Mouse (Mus musculus) forebrain, embryonic 15.5 days (tissue): ENCODE data around the gene Vipas39. TPM values are rescaled to one million over a fixed set of nuclear protein-coding genes. Genes with fewer than 3 reads are reported as not detected.

Experiments used
- ATAC-seq: fragments of 200-750 bp; cut with Nextera tagmentation; replicated peaks from 2 replicates; pipeline ENCODE4 v1.8.0; 2017; ENCODE audit warnings: mild to moderate bottlenecking, moderate TSS enrichment, moderate library complexity
- H3K27ac ChIP-seq: fragments of 300-500 bp; sonication (generic); replicated peaks from 2 replicates; pipeline ENCODE4 v1.5.1; 2015; ENCODE audit warnings: mild to moderate bottlenecking, inconsistent platforms
- H3K27me3 ChIP-seq: fragments of 300-500 bp; sonication (generic); 2 replicates; pipeline ENCODE4 v1.6.1; 2015; ENCODE audit warnings: inconsistent platforms
- H3K36me3 ChIP-seq: fragments of 300-500 bp; sonication (generic); 2 replicates; pipeline ENCODE4 v1.6.1; 2015; ENCODE audit warnings: mild to moderate bottlenecking, inconsistent platforms
- H3K4me1 ChIP-seq: fragments of 300-500 bp; sonication (generic); 2 replicates; pipeline ENCODE4 v1.6.1; 2015; ENCODE audit warnings: inconsistent platforms
- H3K4me2 ChIP-seq: fragments of 300-500 bp; sonication (generic); replicated peaks from 2 replicates; pipeline ENCODE4 v1.6.1; 2015; ENCODE audit warnings: mild to moderate bottlenecking, inconsistent platforms
- H3K4me3 ChIP-seq: fragments of 300-500 bp; sonication (generic); 2 replicates; pipeline ENCODE4 v1.5.1; 2015; ENCODE audit warnings: mild to moderate bottlenecking, inconsistent platforms
- H3K9ac ChIP-seq: fragments of 300-500 bp; sonication (generic); replicated peaks from 2 replicates; pipeline ENCODE4 v1.6.1; 2015; ENCODE audit warnings: mild to moderate bottlenecking, inconsistent platforms
- H3K9me3 ChIP-seq: fragments of 300-500 bp; sonication (generic); 2 replicates; pipeline ENCODE4 v1.6.1; 2016; ENCODE audit warnings: inconsistent platforms
- WGBS: fragments of 180-500 bp; shearing (Covaris S2); methylation state at CpG from one replicate; pipeline ENCODE4 v1.1.7; 2015; ENCODE audit warnings: mixed read lengths; 5-methylcytosine and 5-hydroxymethylcytosine counted together
- polyA plus RNA-seq: library from polyadenylated mRNA; unstranded; fragments of >200 nt; fragmentation: Nextera tagmentation; extraction: Ambion mirVana; gene quantifications from 2 replicates; pipeline ENCODE4 v1.2.1, GENCODE M21; 2015

Gene Vipas39
- polyA plus RNA-seq, 1 experiment from 2014 or later, result 72.3 TPM

GRCm38 (mm10) chr12:87260562-87260961 lies 5.5 kb downstream of the Vipas39 start:
- H3K27ac ChIP-seq, result no peak overlapping the region
- 97% methylated on average over 8 of the region's 8 CpGs for WGBS
- peaks cover 15% of the 10 kb centered on the region for H3K4me1 ChIP-seq
- H3K9me3 ChIP-seq, result no peaks in the 10 kb centered on the region
- no peak overlapping the region for H3K9ac ChIP-seq
- H3K36me3 ChIP-seq, result peaks cover 67% of the 10 kb centered on the region
- ATAC-seq, result no peak
- no peak overlapping the region for H3K4me3 ChIP-seq
- no peaks in the 10 kb centered on the region for H3K27me3 ChIP-seq
- no peak overlapping the region for H3K4me2 ChIP-seq

GRCm38 (mm10) chr12:87256629-87257028 lies 9.4 kb downstream of the Vipas39 start:
- peaks cover 88% of the 10 kb centered on the region for H3K36me3 ChIP-seq
- no peak overlapping the region for H3K9ac ChIP-seq
- WGBS, result 95% methylated on average over 5 of the region's 5 CpGs
- no peak for ATAC-seq
- no peak overlapping the region for H3K27ac ChIP-seq
- no peaks in the 10 kb centered on the region for H3K27me3 ChIP-seq
- no peak overlapping the region for H3K4me2 ChIP-seq
- no peaks in the 10 kb centered on the region for H3K9me3 ChIP-seq
- no peaks in the 10 kb centered on the region for H3K4me1 ChIP-seq
- no peak overlapping the region for H3K4me3 ChIP-seq

- Histone ChIP-seq H3K36me3 (peaks cover 94% of the 10 kb centered on the region), H3K4me2 (no peak overlapping the region), H3K4me3 (no peak overlapping the region), H3K27ac (no peak overlapping the region), H3K9ac (no peak overlapping the region), H3K4me1 (no peaks in the 10 kb centered on the region), H3K27me3 (no peaks in the 10 kb centered on the region), H3K9me3 (no peaks in the 10 kb centered on the region)
- ATAC-seq, result no peak
- 91% methylated on average over 6 of the region's 6 CpGs for WGBS
These were observed 12.2 kb downstream of the Vipas39 start for GRCm38 (mm10) chr12:87253878-87254277.

GRCm38 (mm10) chr12:87250161-87250560 lies 15.9 kb downstream of the Vipas39 start:
- 90% methylated on average over 6 of the region's 6 CpGs for WGBS
- Histone ChIP-seq H3K4me3 (no peak overlapping the region), H3K27me3 (no peaks in the 10 kb centered on the region), H3K4me1 (no peaks in the 10 kb centered on the region), H3K9me3 (no peaks in the 10 kb centered on the region), H3K4me2 (no peak overlapping the region), H3K9ac (no peak overlapping the region), H3K27ac (no peak overlapping the region), H3K36me3 (peaks cover 88% of the 10 kb centered on the region)
- ATAC-seq, result no peak

GRCm38 (mm10) chr12:87238632-87239031 lies 27.4 kb downstream of the Vipas39 start, which contains the start of gene Noxred1:
TSS of gene Noxred1 (minus strand) at chr12:87238732.
- no peak within 1 kb of the TSS for H3K4me3 ChIP-seq
- 82% methylated on average over 1 of the region's 1 CpGs for WGBS
- no peak for ATAC-seq
- H3K27ac ChIP-seq, result no peak within 1 kb of the TSS
- no peak within 1 kb of the TSS for H3K9ac ChIP-seq
- H3K4me2 ChIP-seq, result no peak within 1 kb of the TSS
- H3K9me3 ChIP-seq, result no peaks in the 10 kb centered on the region
- H3K36me3 ChIP-seq, result peaks cover 54% of the 10 kb centered on the region
- H3K27me3 ChIP-seq, result no peaks in the 10 kb centered on the region
- H3K4me1 ChIP-seq, result no peaks in the 10 kb centered on the region

GRCm38 (mm10) chr12:87236882-87237483 lies 29.1 kb downstream of the Vipas39 start:
- Histone ChIP-seq H3K27me3 (no peaks in the 10 kb centered on the region), H3K9ac (no peak overlapping the region), H3K4me3 (no peak overlapping the region), H3K4me2 (no peak overlapping the region), H3K27ac (no peak overlapping the region), H3K4me1 (no peaks in the 10 kb centered on the region), H3K36me3 (peaks cover 42% of the 10 kb centered on the region), H3K9me3 (no peaks in the 10 kb centered on the region)
- WGBS, result 91% methylated on average over 5 of the region's 5 CpGs
- ATAC-seq, result no peak

GRCm38 (mm10) chr12:87230379-87230895 lies 35.6 kb downstream of the Vipas39 start:
- Histone ChIP-seq H3K9me3 (no peaks in the 10 kb centered on the region), H3K9ac (no peak overlapping the region), H3K4me1 (no peaks in the 10 kb centered on the region), H3K27me3 (no peaks in the 10 kb centered on the region), H3K4me2 (no peak overlapping the region), H3K36me3 (no peaks in the 10 kb centered on the region), H3K27ac (no peak overlapping the region), H3K4me3 (no peak overlapping the region)
- ATAC-seq, result no peak

GRCm38 (mm10) chr12:87229633-87230032 lies 36.4 kb downstream of the Vipas39 start:
- H3K9me3 ChIP-seq, result no peaks in the 10 kb centered on the region
- H3K4me3 ChIP-seq, result no peak overlapping the region
- 92% methylated on average over 2 of the region's 2 CpGs for WGBS
- H3K4me2 ChIP-seq, result no peak overlapping the region
- H3K9ac ChIP-seq, result no peak overlapping the region
- H3K27ac ChIP-seq, result no peak overlapping the region
- H3K27me3 ChIP-seq, result no peaks in the 10 kb centered on the region
- H3K4me1 ChIP-seq, result no peaks in the 10 kb centered on the region
- H3K36me3 ChIP-seq, result no peaks in the 10 kb centered on the region
- no peak for ATAC-seq

- no peak overlapping the region for H3K27ac ChIP-seq
- no peaks in the 10 kb centered on the region for H3K27me3 ChIP-seq
- no peaks in the 10 kb centered on the region for H3K36me3 ChIP-seq
- no peaks in the 10 kb centered on the region for H3K9me3 ChIP-seq
- H3K4me1 ChIP-seq, result no peaks in the 10 kb centered on the region
- H3K4me3 ChIP-seq, result no peak overlapping the region
- WGBS, result 84% methylated on average over 7 of the region's 7 CpGs
- no peak overlapping the region for H3K9ac ChIP-seq
- ATAC-seq, result no peak
- H3K4me2 ChIP-seq, result no peak overlapping the region
These were observed 39.3 kb downstream of the Vipas39 start for GRCm38 (mm10) chr12:87226801-87227200.

- no peaks in the 10 kb centered on the region for H3K9me3 ChIP-seq
- H3K27ac ChIP-seq, result no peak overlapping the region
- WGBS, result 74% methylated on average over 10 of the region's 10 CpGs
- no peaks in the 10 kb centered on the region for H3K27me3 ChIP-seq
- no peaks in the 10 kb centered on the region for H3K36me3 ChIP-seq
- H3K4me3 ChIP-seq, result no peak overlapping the region
- ATAC-seq, result no peak
- no peak overlapping the region for H3K4me2 ChIP-seq
- no peak overlapping the region for H3K9ac ChIP-seq
- H3K4me1 ChIP-seq, result no peaks in the 10 kb centered on the region
These were observed 41.1 kb downstream of the Vipas39 start for GRCm38 (mm10) chr12:87224950-87225349.

- no peaks in the 10 kb centered on the region for H3K9me3 ChIP-seq
- no peak overlapping the region for H3K27ac ChIP-seq
- WGBS, result 62% methylated on average over 7 of the region's 7 CpGs
- no peak overlapping the region for H3K4me2 ChIP-seq
- no peaks in the 10 kb centered on the region for H3K4me1 ChIP-seq
- H3K27me3 ChIP-seq, result no peaks in the 10 kb centered on the region
- H3K9ac ChIP-seq, result no peak overlapping the region
- ATAC-seq, result no peak
- no peaks in the 10 kb centered on the region for H3K36me3 ChIP-seq
- no peak overlapping the region for H3K4me3 ChIP-seq
These were observed 46.7 kb downstream of the Vipas39 start for GRCm38 (mm10) chr12:87219362-87219761.

GRCm38 (mm10) chr12:87217596-87217995 lies 48.5 kb downstream of the Vipas39 start:
- H3K36me3 ChIP-seq, result no peaks in the 10 kb centered on the region
- no peaks in the 10 kb centered on the region for H3K27me3 ChIP-seq
- no peaks in the 10 kb centered on the region for H3K4me1 ChIP-seq
- H3K9me3 ChIP-seq, result no peaks in the 10 kb centered on the region
- no peak overlapping the region for H3K4me3 ChIP-seq
- no peak overlapping the region for H3K4me2 ChIP-seq
- no peak for ATAC-seq
- H3K27ac ChIP-seq, result no peak overlapping the region
- no peak overlapping the region for H3K9ac ChIP-seq

- Histone ChIP-seq H3K27me3 (no peaks in the 10 kb centered on the region), H3K27ac (no peak overlapping the region), H3K4me3 (no peak overlapping the region), H3K36me3 (no peaks in the 10 kb centered on the region), H3K9me3 (no peaks in the 10 kb centered on the region), H3K4me1 (no peaks in the 10 kb centered on the region), H3K9ac (no peak overlapping the region), H3K4me2 (no peak overlapping the region)
- ATAC-seq, result no peak
- WGBS, result 71% methylated on average over 2 of the region's 2 CpGs
These were observed 50.0 kb downstream of the Vipas39 start for GRCm38 (mm10) chr12:87216053-87216452.
